Mouse (Mus musculus): ENCODE measurements around the gene Fmnl3. TPM values are rescaled to one million over a fixed set of nuclear protein-coding genes. Genes with fewer than 3 reads are reported as not detected.
A peak's percentile ranks its signal among the peaks of the same experiment; 100 is the strongest.

The Fmnl3 gene
- polyA plus RNA-seq, 1 experiment from 2014 or later, result 30.9 TPM

- H3K27ac ChIP-seq, result no peak overlapping the region
- 0 out of 2 replicates have a peak overlapping the region, but pooled peaks have one; percentile 7 for H3K4me2 ChIP-seq (replicated peaks)
- no peak overlapping the region for H3K9ac ChIP-seq
- H3K36me3 ChIP-seq, result no peaks in the 10 kb centered on the region
- H3K4me3 ChIP-seq, result no peak overlapping the region
- H3K9me3 ChIP-seq, result no peaks in the 10 kb centered on the region
- no peaks in the 10 kb centered on the region for H3K27me3 ChIP-seq
- WGBS, result 11% methylated on average over 6 of the region's 6 CpGs
- H3K4me1 ChIP-seq, result peaks cover 11% of the 10 kb centered on the region
- no peak for ATAC-seq (ENCODE audit: low FRiP score, low read depth)
Measured at GRCm38 (mm10) chr15:99384071-99384470, 13.8 kb upstream of the Fmnl3 start.

DNA sequence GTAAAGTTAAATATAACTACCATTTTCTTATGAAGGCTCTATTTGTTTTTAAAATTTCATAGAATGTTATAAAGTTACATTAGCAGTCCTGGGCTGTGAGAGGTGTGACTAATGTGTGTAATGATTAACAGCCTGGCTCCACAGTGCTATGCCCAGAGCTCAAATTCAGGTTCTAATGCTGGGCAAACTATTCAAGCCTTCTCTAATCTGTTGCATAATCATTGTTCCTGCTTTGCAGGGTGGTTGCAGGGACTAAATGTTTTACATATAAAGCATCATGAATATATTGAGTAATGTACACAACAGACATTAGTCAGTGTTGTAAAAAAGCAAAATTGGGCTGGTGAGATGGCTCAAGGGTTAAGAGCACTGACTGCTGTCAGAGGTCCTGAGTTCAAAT, 12.6 kb upstream of the Fmnl3 start:
- Histone ChIP-seq H3K4me2 (replicated peaks) (no peak overlapping the region), H3K4me1 (peaks cover 11% of the 10 kb centered on the region), H3K27ac (no peak overlapping the region), H3K4me3 (no peak overlapping the region), H3K9me3 (peaks cover 6% of the 10 kb centered on the region), H3K27me3 (no peaks in the 10 kb centered on the region), H3K9ac (no peak overlapping the region), H3K36me3 (no peaks in the 10 kb centered on the region)
- ATAC-seq (ENCODE audit: low FRiP score, low read depth), result no peak

DNA sequence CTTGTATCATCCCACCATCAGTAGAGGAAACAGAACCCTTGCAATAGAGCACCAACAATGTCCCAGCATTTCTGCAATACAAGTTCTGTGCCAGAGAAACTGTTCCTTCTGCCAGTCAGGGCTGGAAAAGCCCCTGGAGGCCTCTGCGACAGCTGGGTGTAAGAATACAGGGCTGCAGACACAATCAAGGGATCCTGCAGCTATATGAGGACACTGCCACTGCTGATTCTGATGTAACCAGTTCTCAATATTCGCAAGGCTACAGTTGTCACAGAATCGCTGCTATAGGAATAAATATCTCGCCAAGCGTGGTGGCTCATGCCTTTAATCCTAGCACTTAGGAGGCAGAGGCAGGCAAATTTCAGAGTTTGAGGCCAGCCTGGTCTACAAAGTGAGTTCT, 6.0 kb upstream of the Fmnl3 start:
- Histone ChIP-seq H3K27ac (no peak overlapping the region), H3K4me2 (replicated peaks) (no peak overlapping the region), H3K4me3 (no peak overlapping the region), H3K9ac (no peak overlapping the region), H3K4me1 (no peaks in the 10 kb centered on the region), H3K9me3 (peaks cover 6% of the 10 kb centered on the region), H3K36me3 (no peaks in the 10 kb centered on the region), H3K27me3 (no peaks in the 10 kb centered on the region)
- ATAC-seq (ENCODE audit: low FRiP score, low read depth), result no peak
- WGBS, result 88% methylated on average over 5 of the region's 5 CpGs

GRCm38 (mm10) chr15:99375581-99375980, 5.3 kb upstream of the Fmnl3 start:
- 88% methylated on average over 3 of the region's 3 CpGs for WGBS
- Histone ChIP-seq H3K27ac (no peak overlapping the region), H3K27me3 (no peaks in the 10 kb centered on the region), H3K9me3 (peaks cover 6% of the 10 kb centered on the region), H3K4me1 (0 out of 2 replicates have a peak, but pooled peaks cover 2% of the 10 kb centered on the region), H3K4me2 (replicated peaks) (no peak overlapping the region), H3K9ac (no peak overlapping the region), H3K4me3 (no peak overlapping the region), H3K36me3 (no peaks in the 10 kb centered on the region)
- ATAC-seq (ENCODE audit: low FRiP score, low read depth), result no peak

- Histone ChIP-seq H3K36me3 (no peaks in the 10 kb centered on the region), H3K4me2 (replicated peaks) (no peak overlapping the region), H3K4me1 (0 out of 2 replicates have a peak, but pooled peaks cover 3% of the 10 kb centered on the region), H3K4me3 (no peak overlapping the region), H3K9me3 (peaks cover 6% of the 10 kb centered on the region), H3K27ac (no peak overlapping the region), H3K27me3 (no peaks in the 10 kb centered on the region), H3K9ac (no peak overlapping the region)
- WGBS, result 86% methylated on average over 5 of the region's 5 CpGs
- no peak for ATAC-seq (ENCODE audit: low FRiP score, low read depth)
Measured at GRCm38 (mm10) chr15:99375036-99375435, 4.8 kb upstream of the Fmnl3 start.

DNA sequence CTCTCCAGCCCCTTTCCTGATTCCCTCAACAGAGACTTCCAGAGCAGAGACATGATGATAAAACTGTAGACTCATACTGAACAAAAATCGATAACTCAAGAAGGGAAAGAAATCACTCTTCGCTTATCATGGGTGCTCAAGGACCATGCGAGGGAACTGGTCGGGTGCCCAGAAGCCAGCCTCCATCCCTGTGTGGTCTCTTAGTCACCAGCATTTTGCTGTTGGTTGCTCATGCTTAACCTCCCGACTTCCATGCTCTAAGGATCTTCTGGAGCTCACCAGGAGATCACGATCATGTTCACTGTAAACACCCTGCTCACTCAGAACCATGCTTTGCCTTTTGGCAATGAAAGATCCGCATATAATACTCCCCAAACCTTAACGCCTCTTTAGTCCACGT, 2.5 kb upstream of the Fmnl3 start:
- WGBS, result 83% methylated on average over 9 of the region's 9 CpGs

GRCm38 (mm10) chr15:99371526-99372340, 1.5 kb upstream of the Fmnl3 start:
- no peaks in the 10 kb centered on the region for H3K36me3 ChIP-seq
- H3K9me3 ChIP-seq, result no peaks in the 10 kb centered on the region
- H3K9ac ChIP-seq, result no peak overlapping the region
- H3K4me2 ChIP-seq (replicated peaks), result no peak overlapping the region
- H3K4me3 ChIP-seq, result no peak overlapping the region
- H3K4me1 ChIP-seq, result peaks cover 19% of the 10 kb centered on the region
- WGBS, result 84% methylated on average over 7 of the region's 7 CpGs
- H3K27me3 ChIP-seq, result no peaks in the 10 kb centered on the region
- H3K27ac ChIP-seq, result no peak overlapping the region
- no peak for ATAC-seq (ENCODE audit: low FRiP score, low read depth)

More for the DNA sequence above, 2.5 kb upstream of the Fmnl3 start:
- Histone ChIP-seq H3K36me3 (no peaks in the 10 kb centered on the region), H3K9me3 (no peaks in the 10 kb centered on the region), H3K4me2 (replicated peaks) (no peak overlapping the region), H3K9ac (no peak overlapping the region), H3K4me3 (no peak overlapping the region), H3K27me3 (no peaks in the 10 kb centered on the region), H3K27ac (no peak overlapping the region), H3K4me1 (peaks cover 19% of the 10 kb centered on the region)
- ATAC-seq (ENCODE audit: low FRiP score, low read depth), result no peak

DNA sequence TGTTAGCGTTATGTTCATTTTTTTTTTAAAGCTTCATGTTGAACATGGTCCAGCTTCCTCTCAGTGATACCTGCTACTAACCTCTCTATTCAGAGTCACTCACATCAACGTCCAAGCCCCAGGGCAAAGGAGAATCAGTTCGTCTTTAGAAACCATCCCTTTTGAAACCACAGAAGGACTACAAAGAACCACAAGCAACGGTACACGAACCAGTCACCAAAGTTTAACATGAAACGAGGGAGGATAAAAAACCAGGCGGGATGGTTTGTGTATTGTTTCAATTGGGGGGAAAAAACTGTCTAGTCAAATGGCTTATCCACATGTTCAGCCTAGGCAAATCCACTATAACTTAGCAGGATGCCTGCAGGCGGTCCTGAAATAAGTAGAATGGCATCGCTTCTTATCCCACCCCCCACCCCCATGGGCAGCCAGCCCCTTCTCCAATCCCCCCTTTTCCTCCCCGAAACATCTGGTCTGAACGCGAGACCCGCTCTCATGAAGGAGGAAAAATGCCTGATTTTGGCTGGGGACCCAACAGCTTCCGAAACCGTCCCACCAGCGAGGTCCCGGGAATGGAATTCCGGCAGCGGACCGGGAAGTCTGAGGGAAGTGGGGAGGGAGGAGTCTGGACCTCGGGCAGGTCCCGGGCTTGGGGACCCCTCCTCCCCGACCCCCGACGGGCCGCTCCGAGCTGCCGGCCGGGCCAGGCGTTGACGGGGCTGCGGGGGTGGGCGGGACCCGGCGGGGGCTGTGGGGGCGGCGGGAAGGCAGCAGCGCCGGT, 701 bp downstream of the Fmnl3 start:
- peak overlapping the region; percentile 92 for H3K9ac ChIP-seq
- H3K4me2 ChIP-seq (replicated peaks), result peak overlapping the region; percentile 67
- H3K4me1 ChIP-seq, result peaks cover 24% of the 10 kb centered on the region
- peak overlapping the region; percentile 95 for H3K27ac ChIP-seq
- no peaks in the 10 kb centered on the region for H3K9me3 ChIP-seq
- peak; percentile 22 for ATAC-seq (ENCODE audit: low FRiP score, low read depth)
- H3K27me3 ChIP-seq, result no peaks in the 10 kb centered on the region
- peak overlapping the region; percentile 80 for H3K4me3 ChIP-seq
- 0 out of 2 replicates have a peak, but pooled peaks cover 2% of the 10 kb centered on the region for H3K36me3 ChIP-seq
- 2% methylated on average over 26 of the region's 39 CpGs for WGBS

DNA sequence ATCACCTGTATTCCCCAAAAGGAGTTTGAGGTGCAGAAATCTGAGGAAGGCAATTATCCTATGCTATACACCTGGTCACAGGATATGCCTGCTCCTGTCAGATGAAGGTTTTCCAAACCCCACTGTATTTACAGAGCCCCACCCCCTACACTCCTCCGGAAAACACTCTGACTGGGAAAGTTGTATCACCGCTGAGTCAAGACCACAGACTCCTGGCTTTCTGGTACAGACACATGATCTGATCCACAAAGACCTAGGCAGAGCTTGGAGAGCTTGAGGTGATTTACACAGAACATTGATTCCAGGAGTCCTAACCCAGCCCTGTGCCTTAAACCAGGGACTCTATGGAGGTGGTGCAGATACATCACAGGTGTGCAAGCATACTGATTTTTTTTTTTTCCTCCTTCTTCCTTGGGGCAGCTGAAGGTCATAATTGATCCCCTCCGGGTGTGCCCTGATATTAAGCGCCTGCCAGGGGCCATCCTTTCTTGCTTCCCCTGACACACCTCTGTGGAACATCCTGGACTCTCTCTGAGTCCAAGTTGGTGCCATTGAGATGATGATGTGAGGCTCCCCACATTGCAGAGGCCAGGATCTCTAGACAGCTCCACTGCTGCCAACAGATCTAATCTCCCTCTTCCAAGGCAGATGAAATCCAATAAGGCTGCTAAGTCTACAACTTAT, 1.6 kb downstream of the Fmnl3 start:
- Histone ChIP-seq H3K9me3 (no peaks in the 10 kb centered on the region), H3K27ac (peak overlapping the region; percentile 95; the same call in 1 of the 2 replicates), H3K36me3 (0 out of 2 replicates have a peak, but pooled peaks cover 2% of the 10 kb centered on the region), H3K27me3 (no peaks in the 10 kb centered on the region), H3K9ac (peak overlapping the region; percentile 92), H3K4me2 (replicated peaks) (peak overlapping the region; percentile 67), H3K4me1 (peaks cover 33% of the 10 kb centered on the region), H3K4me3 (peak overlapping the region; percentile 80)
- WGBS, result 40% methylated on average over 4 of the region's 4 CpGs
- no peak for ATAC-seq (ENCODE audit: low FRiP score, low read depth)

- Histone ChIP-seq H3K4me3 (no peak overlapping the region), H3K4me1 (peaks cover 37% of the 10 kb centered on the region), H3K4me2 (replicated peaks) (no peak overlapping the region), H3K27me3 (no peaks in the 10 kb centered on the region), H3K9ac (no peak overlapping the region), H3K9me3 (no peaks in the 10 kb centered on the region), H3K27ac (0 out of 2 replicates have a peak overlapping the region, but pooled peaks have one; percentile 10), H3K36me3 (0 out of 2 replicates have a peak, but pooled peaks cover 2% of the 10 kb centered on the region)
- no peak for ATAC-seq (ENCODE audit: low FRiP score, low read depth)
- 65% methylated on average over 8 of the region's 8 CpGs for WGBS
Measured at GRCm38 (mm10) chr15:99364921-99365320, 5.4 kb downstream of the Fmnl3 start.

GRCm38 (mm10) chr15:99364022-99364530, 6.2 kb downstream of the Fmnl3 start:
- peaks cover 38% of the 10 kb centered on the region for H3K4me1 ChIP-seq
- H3K9me3 ChIP-seq, result no peaks in the 10 kb centered on the region
- no peak for ATAC-seq (ENCODE audit: low FRiP score, low read depth)
- no peaks in the 10 kb centered on the region for H3K27me3 ChIP-seq
- 76% methylated on average over 7 of the region's 7 CpGs for WGBS
- H3K27ac ChIP-seq, result no peak overlapping the region; the same call in 1 of the 2 replicates
- H3K4me3 ChIP-seq, result no peak overlapping the region
- no peak overlapping the region for H3K4me2 ChIP-seq (replicated peaks)
- H3K9ac ChIP-seq, result no peak overlapping the region
- 0 out of 2 replicates have a peak, but pooled peaks cover 2% of the 10 kb centered on the region for H3K36me3 ChIP-seq

All from limb, embryonic 13.5 days (tissue).